Mouse (Mus musculus): ENCODE data around the gene Heatr6.

DNA sequence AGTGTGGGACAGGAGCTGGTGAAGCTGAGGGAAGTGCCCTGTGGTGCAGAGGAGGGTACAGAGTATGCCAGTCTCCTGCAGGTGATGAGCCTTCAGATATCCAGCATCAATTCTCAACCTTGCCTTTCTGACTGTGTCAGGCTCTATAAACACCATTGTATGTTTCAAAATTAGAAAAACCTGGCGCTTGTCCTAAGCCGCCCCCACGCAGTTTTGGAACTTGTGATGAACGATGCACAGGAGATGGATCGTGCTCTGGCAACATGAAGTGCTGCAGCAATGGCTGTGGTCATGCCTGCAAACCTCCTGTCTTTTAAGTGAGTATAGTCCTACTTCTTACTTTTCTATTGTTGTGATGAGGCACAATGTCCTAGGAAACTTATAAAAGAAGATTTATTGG is 43.8 kb upstream of the Heatr6 start:
- TF ChIP-seq CTCF (IDR thresholded peaks at IDR 0.05; ENCODE audit: low read depth) (no peak), EP300 (IDR thresholded peaks at IDR 0.05; ENCODE audit: low read depth) (no peak)
